Mouse (Mus musculus) heart, embryonic 12.5 days (tissue): ENCODE measurements around the gene Isg20. TPM values are rescaled to one million over a fixed set of nuclear protein-coding genes. Genes with fewer than 3 reads are reported as not detected.

ENCODE experiments used
- ATAC-seq: fragments of 200-750 bp; cut with Nextera tagmentation; 2 replicates; pipeline ENCODE4 v1.8.0; 2017; ENCODE audit warnings: moderate TSS enrichment, moderate library complexity; ENCODE audit not compliant: insufficient number of reproducible peaks, low FRiP score
- H3K27ac ChIP-seq: fragments of 300-500 bp; sonication (generic); 2 replicates; pipeline ENCODE4 v1.5.1; 2016; ENCODE audit warnings: mild to moderate bottlenecking, moderate library complexity; ENCODE audit not compliant: poor library complexity, severe bottlenecking
- H3K27me3 ChIP-seq: fragments of 300-500 bp; sonication (generic); replicated peaks from 2 replicates; pipeline ENCODE4 v1.6.1; 2016; ENCODE audit warnings: mild to moderate bottlenecking, moderate library complexity
- H3K36me3 ChIP-seq: fragments of 300-500 bp; sonication (generic); 2 replicates; pipeline ENCODE4 v1.6.1; 2016; ENCODE audit warnings: mild to moderate bottlenecking, moderate library complexity
- H3K4me1 ChIP-seq: fragments of 300-500 bp; sonication (generic); replicated peaks from 2 replicates; pipeline ENCODE4 v1.6.1; 2016; ENCODE audit warnings: mild to moderate bottlenecking
- H3K4me2 ChIP-seq: fragments of 300-500 bp; sonication (generic); 2 replicates; pipeline ENCODE4 v1.6.1; 2016; ENCODE audit warnings: mild to moderate bottlenecking, moderate library complexity
- H3K4me3 ChIP-seq: fragments of 300-500 bp; sonication (generic); 2 replicates; pipeline ENCODE4 v1.5.1; 2016; ENCODE audit warnings: mild to moderate bottlenecking
- H3K9ac ChIP-seq: fragments of 300-500 bp; sonication (generic); 2 replicates; pipeline ENCODE4 v1.6.1; 2016; ENCODE audit warnings: mild to moderate bottlenecking, moderate library complexity
- H3K9me3 ChIP-seq: fragments of 300-500 bp; sonication (generic); replicated peaks from 2 replicates; pipeline ENCODE4 v1.6.1; 2016; ENCODE audit warnings: mild to moderate bottlenecking, moderate library complexity
- WGBS: fragments of 180-500 bp; shearing (Covaris S2); methylation state at CpG from one replicate; pipeline ENCODE4 v1.1.7; 2016; 5-methylcytosine and 5-hydroxymethylcytosine counted together
- microRNA-seq: library from miRNA; unstranded; fragments of <30 nt; microRNA quantifications from one replicate; pipeline ENCODE4, GENCODE M21; 2017
- polyA plus RNA-seq: library from polyadenylated mRNA; unstranded; fragments of >200 nt; fragmentation: Nextera tagmentation; extraction: Ambion mirVana; gene quantifications from 2 replicates; pipeline ENCODE4 v1.2.1, GENCODE M21; 2016

Isg20 gene
- polyA plus RNA-seq, 1 experiment from 2014 or later = 0.63 TPM

DNA sequence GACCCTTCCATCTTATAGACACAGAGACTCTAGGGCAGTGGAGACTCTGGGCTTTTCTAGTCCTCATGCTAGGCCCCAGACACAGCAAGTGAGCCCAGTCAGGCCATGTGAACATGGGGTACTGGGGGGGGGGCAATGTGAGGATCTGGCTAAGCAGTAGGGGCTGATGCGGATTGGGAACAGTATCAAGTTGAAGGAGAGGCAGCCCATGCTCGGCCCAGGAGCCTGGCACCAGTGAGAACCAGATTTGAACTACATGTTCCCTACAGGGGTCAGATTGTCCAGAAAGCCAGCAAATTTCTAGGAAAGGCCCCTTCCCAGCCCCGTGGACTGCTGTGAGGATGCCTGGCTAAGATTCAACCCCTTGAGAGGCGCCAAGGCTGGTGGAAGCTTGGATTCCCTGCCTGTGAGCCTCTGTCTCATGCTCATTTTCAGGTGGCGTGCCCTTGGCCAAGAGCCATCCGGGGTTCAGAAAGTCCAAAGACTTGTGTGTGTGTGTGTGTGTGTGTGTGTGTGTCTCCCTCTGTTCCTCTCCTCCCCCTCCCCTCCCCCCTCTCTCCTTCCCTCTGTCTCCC lies 45.4 kb downstream of the Isg20 start:
- Histone ChIP-seq H3K27ac (no peak overlapping the region), H3K36me3 (no peaks in the 10 kb centered on the region), H3K4me3 (no peak overlapping the region), H3K9me3 (no peaks in the 10 kb centered on the region), H3K9ac (no peak overlapping the region), H3K4me2 (no peak overlapping the region), H3K4me1 (0 out of 2 replicates have a peak, but pooled peaks cover 4% of the 10 kb centered on the region), H3K27me3 (no peaks in the 10 kb centered on the region; the same call in 1 of the 2 replicates)
- ATAC-seq = no peak
- whole genome bisulfite sequencing = 70% methylated on average over 6 of the region's 6 CpGs

- ATAC-seq = no peak
- Histone ChIP-seq H3K36me3 (no peaks in the 10 kb centered on the region), H3K4me1 (no peaks in the 10 kb centered on the region), H3K9me3 (no peaks in the 10 kb centered on the region), H3K4me2 (no peak overlapping the region), H3K9ac (no peak overlapping the region), H3K27ac (no peak overlapping the region), H3K27me3 (no peaks in the 10 kb centered on the region), H3K4me3 (no peak overlapping the region)
- WGBS = 72% methylated on average over 3 of the region's 3 CpGs
Measured at GRCm38 (mm10) chr7:78963891-78964290, 50.7 kb downstream of the Isg20 start.

Small RNA genes lying within 50 kb of the gene (microRNA-seq; reads per million reads assigned to microRNA genes)
- gene Mir7-2 = 1.2 reads per million

Other genes with a start within 250 kb of the Isg20 start
- gene Ntrk3, start 175.4 kb upstream of the Isg20 start, polyA plus RNA-seq = 0.49 and 0.74 TPM in 2 replicates
- 49.2 and 53.3 TPM in 2 replicates for gene Mrps11, start 130.3 kb upstream of the Isg20 start, polyA plus RNA-seq
- gene Mrpl46, start 129.9 kb upstream of the Isg20 start, polyA plus RNA-seq = 62.2 and 62.6 TPM in 2 replicates
- gene Det1, start 66.2 kb upstream of the Isg20 start, polyA plus RNA-seq = 11.6 and 12.4 TPM in 2 replicates
- gene Aen, start 17.6 kb upstream of the Isg20 start, polyA plus RNA-seq = 34.2 and 36.3 TPM in 2 replicates
- gene Acan, start 140.1 kb downstream of the Isg20 start, polyA plus RNA-seq = 0.60 and 0.94 TPM in 2 replicates
- gene Hapln3, start 217.6 kb downstream of the Isg20 start, polyA plus RNA-seq = 1.5 and 2.4 TPM in 2 replicates
- gene Mfge8, start 235.6 kb downstream of the Isg20 start, polyA plus RNA-seq = 263 and 264 TPM in 2 replicates